Mouse (Mus musculus): ENCODE results near the gene Frem2. TPM values are rescaled to one million over a fixed set of nuclear protein-coding genes. Genes with fewer than 3 reads are reported as not detected.

Frem2 gene
- polyA plus RNA-seq (2016; fragmentation: Nextera tagmentation; extraction: Ambion mirVana) = 4.0 and 4.6 TPM in 2 replicates

- under 1% methylated on average over 34 of the region's 34 CpGs for WGBS
- H3K9me3 ChIP-seq = peaks cover 37% of the 10 kb centered on the region
- H3K4me1 ChIP-seq = peaks cover 29% of the 10 kb centered on the region
- peak; percentile 84 for DNase-seq (ENCODE audit: extremely low spot score, low spot score)
- H3K4me3 ChIP-seq = peak within 1 kb of the TSS; percentile 72
- H3K27ac ChIP-seq = peak within 1 kb of the TSS; percentile 81
- H3K27me3 ChIP-seq (ENCODE audit: poor library complexity, severe bottlenecking) = peaks cover 48% of the 10 kb centered on the region
- H3K36me3 ChIP-seq (replicated peaks) = peaks cover 37% of the 10 kb centered on the region
Measured at GRCm38 (mm10) chr3:53656878-53657561, at the start of gene Frem2. Gene Frem2 (minus strand): TSS chr3:53657355.

GRCm38 (mm10) chr3:53705992-53706495, 48.9 kb upstream of the Frem2 start:
- H3K36me3 ChIP-seq (replicated peaks) = no peaks in the 10 kb centered on the region
- H3K27me3 ChIP-seq (ENCODE audit: poor library complexity, severe bottlenecking) = no peaks in the 10 kb centered on the region
- H3K9me3 ChIP-seq = no peaks in the 10 kb centered on the region
- 70% methylated on average over 6 of the region's 6 CpGs for WGBS
- no peak for DNase-seq (ENCODE audit: extremely low spot score, low spot score)
- no peak overlapping the region for H3K4me3 ChIP-seq
- H3K27ac ChIP-seq = no peak overlapping the region
- H3K4me1 ChIP-seq = peaks cover 8% of the 10 kb centered on the region

GRCm38 (mm10) chr3:53703126-53703505, 46.0 kb upstream of the Frem2 start:
- 86% methylated on average over 8 of the region's 8 CpGs for WGBS
- no peak overlapping the region for H3K27ac ChIP-seq
- no peak for DNase-seq (ENCODE audit: extremely low spot score, low spot score)
- H3K4me3 ChIP-seq = no peak overlapping the region
- H3K4me1 ChIP-seq = peaks cover 12% of the 10 kb centered on the region
- no peaks in the 10 kb centered on the region for H3K9me3 ChIP-seq
- no peaks in the 10 kb centered on the region for H3K27me3 ChIP-seq (ENCODE audit: poor library complexity, severe bottlenecking)
- H3K36me3 ChIP-seq (replicated peaks) = no peaks in the 10 kb centered on the region

- no peak overlapping the region for H3K4me3 ChIP-seq
- H3K27ac ChIP-seq = no peak overlapping the region
- no peaks in the 10 kb centered on the region for H3K36me3 ChIP-seq (replicated peaks)
- H3K9me3 ChIP-seq = no peaks in the 10 kb centered on the region
- WGBS = 88% methylated on average over 9 of the region's 9 CpGs
- DNase-seq (ENCODE audit: extremely low spot score, low spot score) = no peak
- H3K4me1 ChIP-seq = peaks cover 12% of the 10 kb centered on the region
- H3K27me3 ChIP-seq (ENCODE audit: poor library complexity, severe bottlenecking) = no peaks in the 10 kb centered on the region
Measured at GRCm38 (mm10) chr3:53702421-53703125, 45.4 kb upstream of the Frem2 start.

- H3K9me3 ChIP-seq = no peaks in the 10 kb centered on the region
- whole genome bisulfite sequencing = 49% methylated on average over 1 of the region's 1 CpGs
- H3K4me3 ChIP-seq = no peak overlapping the region
- H3K36me3 ChIP-seq (replicated peaks) = no peaks in the 10 kb centered on the region
- DNase-seq (ENCODE audit: extremely low spot score, low spot score) = no peak
- H3K27ac ChIP-seq = no peak overlapping the region
- peaks cover 12% of the 10 kb centered on the region for H3K4me1 ChIP-seq
- no peaks in the 10 kb centered on the region for H3K27me3 ChIP-seq (ENCODE audit: poor library complexity, severe bottlenecking)
Measured at GRCm38 (mm10) chr3:53701940-53702339, 44.8 kb upstream of the Frem2 start.

- 84% methylated on average over 6 of the region's 6 CpGs for WGBS
- Histone ChIP-seq H3K9me3 (no peaks in the 10 kb centered on the region), H3K4me3 (no peak overlapping the region), H3K4me1 (no peaks in the 10 kb centered on the region), H3K27ac (no peak overlapping the region), H3K27me3 (ENCODE audit: poor library complexity, severe bottlenecking) (no peaks in the 10 kb centered on the region), H3K36me3 (replicated peaks) (no peaks in the 10 kb centered on the region)
- DNase-seq (ENCODE audit: extremely low spot score, low spot score) = no peak
Measured at GRCm38 (mm10) chr3:53687776-53688175, 30.6 kb upstream of the Frem2 start.

GRCm38 (mm10) chr3:53682244-53682643, 25.1 kb upstream of the Frem2 start:
- Histone ChIP-seq H3K36me3 (replicated peaks) (no peaks in the 10 kb centered on the region), H3K4me1 (peaks cover 3% of the 10 kb centered on the region; the same call in 1 of the 2 replicates), H3K27me3 (ENCODE audit: poor library complexity, severe bottlenecking) (no peaks in the 10 kb centered on the region), H3K4me3 (no peak overlapping the region), H3K9me3 (no peaks in the 10 kb centered on the region), H3K27ac (no peak overlapping the region)
- 89% methylated on average over 2 of the region's 2 CpGs for WGBS
- DNase-seq (ENCODE audit: extremely low spot score, low spot score) = no peak

- WGBS = 46% methylated on average over 2 of the region's 2 CpGs
- H3K4me3 ChIP-seq = no peak overlapping the region
- peaks cover 3% of the 10 kb centered on the region; the same call in 1 of the 2 replicates for H3K4me1 ChIP-seq
- no peak for DNase-seq (ENCODE audit: extremely low spot score, low spot score)
- no peaks in the 10 kb centered on the region for H3K9me3 ChIP-seq
- H3K27ac ChIP-seq = no peak overlapping the region
- H3K36me3 ChIP-seq (replicated peaks) = no peaks in the 10 kb centered on the region
- H3K27me3 ChIP-seq (ENCODE audit: poor library complexity, severe bottlenecking) = no peaks in the 10 kb centered on the region
Measured at GRCm38 (mm10) chr3:53680816-53681215, 23.7 kb upstream of the Frem2 start.

GRCm38 (mm10) chr3:53674225-53674624, 17.1 kb upstream of the Frem2 start:
- DNase-seq (ENCODE audit: extremely low spot score, low spot score) = no peak
- Histone ChIP-seq H3K4me1 (peaks cover 13% of the 10 kb centered on the region), H3K27ac (peak overlapping the region; percentile 62), H3K9me3 (no peaks in the 10 kb centered on the region), H3K36me3 (replicated peaks) (no peaks in the 10 kb centered on the region), H3K27me3 (ENCODE audit: poor library complexity, severe bottlenecking) (no peaks in the 10 kb centered on the region), H3K4me3 (no peak overlapping the region)
- 40% methylated on average over 1 of the region's 1 CpGs for whole genome bisulfite sequencing

- Histone ChIP-seq H3K27ac (no peak overlapping the region), H3K4me1 (peaks cover 13% of the 10 kb centered on the region), H3K9me3 (no peaks in the 10 kb centered on the region), H3K4me3 (no peak overlapping the region), H3K27me3 (ENCODE audit: poor library complexity, severe bottlenecking) (no peaks in the 10 kb centered on the region), H3K36me3 (replicated peaks) (no peaks in the 10 kb centered on the region)
- no peak for DNase-seq (ENCODE audit: extremely low spot score, low spot score)
- 89% methylated on average over 2 of the region's 2 CpGs for WGBS
Measured at GRCm38 (mm10) chr3:53669736-53670135, 12.6 kb upstream of the Frem2 start.

GRCm38 (mm10) chr3:53657744-53658534, 784 bp upstream of the Frem2 start:
- H3K27me3 ChIP-seq (ENCODE audit: poor library complexity, severe bottlenecking) = peaks cover 48% of the 10 kb centered on the region
- H3K9me3 ChIP-seq = peaks cover 29% of the 10 kb centered on the region
- H3K4me1 ChIP-seq = peaks cover 29% of the 10 kb centered on the region
- H3K36me3 ChIP-seq (replicated peaks) = peaks cover 28% of the 10 kb centered on the region
- WGBS = under 1% methylated on average over 21 of the region's 21 CpGs
- H3K4me3 ChIP-seq = peak overlapping the region; percentile 72
- H3K27ac ChIP-seq = peak overlapping the region; percentile 81; the same call in 1 of the 2 replicates
- DNase-seq (ENCODE audit: extremely low spot score, low spot score) = peak; percentile 42

GRCm38 (mm10) chr3:53656328-53656877, 752 bp downstream of the Frem2 start:
- Histone ChIP-seq H3K4me1 (peaks cover 29% of the 10 kb centered on the region), H3K9me3 (peaks cover 41% of the 10 kb centered on the region), H3K4me3 (peak overlapping the region; percentile 72), H3K27ac (peak overlapping the region; percentile 81), H3K27me3 (ENCODE audit: poor library complexity, severe bottlenecking) (peaks cover 48% of the 10 kb centered on the region), H3K36me3 (replicated peaks) (peaks cover 41% of the 10 kb centered on the region)
- DNase-seq (ENCODE audit: extremely low spot score, low spot score) = peak; percentile 41
- WGBS = under 1% methylated on average over 42 of the region's 42 CpGs
